Mouse (Mus musculus) heart, adult 9 months (tissue): ENCODE measurements around the gene Gpr183.

Experiments used
- DNase-seq, 2 experiments: peaks; one replicate each; pipeline ENCODE4 v3.0.0; 2022; ENCODE audit warnings: low spot score in 2 of 2

The Gpr183 gene

GRCm38 (mm10) chr14:121903381-121903876 lies 61.6 kb downstream of the Gpr183 start:
- DNase-seq = no peak
